Mouse (Mus musculus): ENCODE measurements around the gene Tedc1.
A peak's percentile ranks its signal among the peaks of the same experiment; 100 is the strongest.

Gene Tedc1

GRCm38 (mm10) chr12:113201301-113201700, 45.1 kb downstream of the Tedc1 start:
- no peak for DNase-seq (ENCODE audit: low read depth)

GRCm38 (mm10) chr12:113202008-113202407, 45.8 kb downstream of the Tedc1 start:
- no peak for DNase-seq (ENCODE audit: low read depth)

GRCm38 (mm10) chr12:113203522-113203921, 47.3 kb downstream of the Tedc1 start:
- DNase-seq (ENCODE audit: low read depth): no peak

GRCm38 (mm10) chr12:113205251-113205942, 49.2 kb downstream of the Tedc1 start:
- DNase-seq (ENCODE audit: low read depth): no peak

- no peak for DNase-seq (ENCODE audit: low read depth)
Observed at GRCm38 (mm10) chr12:113207737-113208136, 51.5 kb downstream of the Tedc1 start.

- peak; percentile 92 for DNase-seq (ENCODE audit: low read depth)
Observed at GRCm38 (mm10) chr12:113210586-113211378, 54.6 kb downstream of the Tedc1 start.

- DNase-seq (ENCODE audit: low read depth): no peak
Observed at GRCm38 (mm10) chr12:113211772-113212171, 55.6 kb downstream of the Tedc1 start.

- DNase-seq (ENCODE audit: low read depth): no peak
Observed at GRCm38 (mm10) chr12:113212326-113212924, 56.2 kb downstream of the Tedc1 start.

GRCm38 (mm10) chr12:113213226-113213625, 57.0 kb downstream of the Tedc1 start:
- DNase-seq (ENCODE audit: low read depth): no peak

GRCm38 (mm10) chr12:113214072-113214808, 58.0 kb downstream of the Tedc1 start:
- DNase-seq (ENCODE audit: low read depth): no peak

GRCm38 (mm10) chr12:113214972-113215666, 58.9 kb downstream of the Tedc1 start:
- DNase-seq (ENCODE audit: low read depth): no peak
